In the genomic region with DNA sequence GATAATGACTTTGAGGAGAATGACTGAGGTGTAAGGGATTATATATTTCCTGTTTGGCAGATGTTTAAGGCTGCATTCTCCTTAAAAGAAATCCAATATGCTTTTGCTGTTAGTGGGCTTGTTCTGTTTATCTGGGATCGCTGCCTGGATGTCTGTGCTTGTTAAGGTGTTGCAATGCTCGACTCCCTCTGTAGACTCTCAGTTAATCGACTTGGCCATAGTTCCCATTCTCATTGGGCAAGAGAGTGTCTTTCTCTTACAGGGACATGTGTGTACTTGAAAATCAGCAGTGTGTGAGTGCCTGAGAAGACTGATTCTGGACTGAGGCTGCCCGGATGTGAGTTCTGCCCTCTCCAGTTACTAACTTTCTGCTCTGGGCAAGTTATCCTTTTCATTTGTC, we compare ENCODE assay signal across 16 mouse cellular contexts. TPM values are rescaled to one million over a fixed set of nuclear protein-coding genes. Genes with fewer than 3 reads are reported as not detected.
DNase-seq lines count a peak whose midpoint lies in the region; ATAC-seq and TF ChIP-seq lines count a peak whose summit lies in the region.
"Had no signal": no experiment of that assay in that cellular context is flagged by ENCODE, and none has a peak within 500 bp of the region (broad histone marks: within the 10 kb centered on the region; RNA-seq: fewer than 3 reads in every experiment).

No protein-coding gene starts in this region.

- no peak overlapping the region for H3K9ac ChIP-seq in ES-Bruce4 (ENCODE audit: low read depth, poor library complexity, severe bottlenecking)
- H3K9ac ChIP-seq in intestine, embryonic 15.5 days = no peak overlapping the region
- no peak overlapping the region for H3K9ac ChIP-seq in heart, adult 2 months (ENCODE audit: low read depth, low read length)
- H3K9ac ChIP-seq: forebrain, embryonic 15.5 days; heart, embryonic 15.5 days; hindbrain, embryonic 13.5 days had no signal

- H3K79me2 ChIP-seq in heart, adult 2 months (replicated peaks; ENCODE audit: control insufficient read depth, insufficient read depth, low read length) = peaks cover 10% of the 10 kb centered on the region

- TF ChIP-seq CTCF in gastrocnemius, adult 2 months (IDR thresholded peaks at IDR 0.05) = no peak
- no peak for TF ChIP-seq CTCF in ES-Bruce4 (IDR thresholded peaks at IDR 0.05; ENCODE audit: low read depth, low read length)
- no peak for TF ChIP-seq CTCF in heart, adult 2 months (IDR thresholded peaks at IDR 0.05)

- H3K9me3 ChIP-seq in ES-Bruce4 (replicated peaks; ENCODE audit: control insufficient read depth, insufficient read depth, low read length, poor library complexity, severe bottlenecking) = no peaks in the 10 kb centered on the region
- H3K9me3 ChIP-seq in intestine, embryonic 15.5 days = no peaks in the 10 kb centered on the region
- H3K9me3 ChIP-seq: forebrain, embryonic 15.5 days; heart, embryonic 15.5 days; hindbrain, embryonic 13.5 days had no signal

- no peak for TF ChIP-seq POLR2A in ES-Bruce4 (IDR thresholded peaks at IDR 0.05; ENCODE audit: insufficient read depth, low read length)
- no peak for TF ChIP-seq POLR2A in heart, adult 2 months (IDR thresholded peaks at IDR 0.05; ENCODE audit: insufficient read depth, low read depth, low read length)

- DNase-seq in gastrocnemius, adult 2 months = no peak
- DNase-seq in gastrocnemius, postnatal 14 days = no peak
- peak; percentile 100 for DNase-seq in gonadal fat pad, adult 2 months (ENCODE audit: low read depth)
- peak; percentile 65 for DNase-seq in lung, postnatal 10 days
- no peak for DNase-seq in heart, adult 2 months
- DNase-seq: cerebellum, postnatal 10 days; gastrocnemius, postnatal 25 days; kidney, postnatal 14 days; right cerebral cortex, adult 18-20 months had no signal

- no peaks in the 10 kb centered on the region for H3K27me3 ChIP-seq in ES-Bruce4 (ENCODE audit: control insufficient read depth, insufficient read depth, low read length, poor library complexity, severe bottlenecking)
- H3K27me3 ChIP-seq in intestine, embryonic 15.5 days (replicated peaks) = no peaks in the 10 kb centered on the region
- no peaks in the 10 kb centered on the region for H3K27me3 ChIP-seq in heart, adult 2 months (ENCODE audit: control insufficient read depth, insufficient read depth, low read length)
- H3K27me3 ChIP-seq: forebrain, embryonic 15.5 days; heart, embryonic 15.5 days; hindbrain, embryonic 13.5 days had no signal

- peak overlapping the region; percentile 46; the same call in 1 of the 2 replicates for H3K27ac ChIP-seq in gastrocnemius, adult 2 months
- H3K27ac ChIP-seq in ES-Bruce4 (ENCODE audit: insufficient read depth, low read length) = 0 out of 2 replicates have a peak overlapping the region, but pooled peaks have one; percentile 44
- H3K27ac ChIP-seq in intestine, embryonic 15.5 days = no peak overlapping the region
- H3K27ac ChIP-seq in heart, adult 2 months = no peak overlapping the region
- H3K27ac ChIP-seq: forebrain, embryonic 15.5 days; heart, embryonic 15.5 days; hindbrain, embryonic 13.5 days had no signal

- peaks cover 14% of the 10 kb centered on the region for H3K36me3 ChIP-seq in ES-Bruce4 (ENCODE audit: control insufficient read depth, insufficient read depth, low read length, poor library complexity, severe bottlenecking)
- H3K36me3 ChIP-seq in intestine, embryonic 15.5 days = no peaks in the 10 kb centered on the region
- H3K36me3 ChIP-seq in heart, adult 2 months (ENCODE audit: control insufficient read depth, insufficient read depth, low read length) = peaks cover 3% of the 10 kb centered on the region
- H3K36me3 ChIP-seq: heart, embryonic 15.5 days had no signal

- intact Hi-C loops in gastrocnemius, adult 2 months (cut with DNase I) = no loop called here
- intact Hi-C loops in gastrocnemius, postnatal 14 days (cut with DNase I; ENCODE audit: low total_unique reads) = no loop called here
- intact Hi-C loops in heart, adult 2 months (cut with DNase I) = no loop called here

- H3K4me3 ChIP-seq in gastrocnemius, adult 2 months = no peak overlapping the region
- no peak overlapping the region for H3K4me3 ChIP-seq in ES-Bruce4 (ENCODE audit: low read depth, low read length)
- no peak overlapping the region for H3K4me3 ChIP-seq in intestine, embryonic 15.5 days (replicated peaks)
- H3K4me3 ChIP-seq in heart, adult 2 months = no peak overlapping the region
- H3K4me3 ChIP-seq: forebrain, embryonic 15.5 days; heart, embryonic 15.5 days; hindbrain, embryonic 13.5 days had no signal

- H3K4me1 ChIP-seq in ES-Bruce4 (ENCODE audit: control insufficient read depth, insufficient read depth, low read length) = no peaks in the 10 kb centered on the region
- no peaks in the 10 kb centered on the region for H3K4me1 ChIP-seq in intestine, embryonic 15.5 days (replicated peaks)
- H3K4me1 ChIP-seq in heart, adult 2 months (ENCODE audit: control insufficient read depth, insufficient read depth, low read length) = no peaks in the 10 kb centered on the region; the same call in none of the 2 replicates

- no peak for TF ChIP-seq EP300 in ES-Bruce4 (IDR thresholded peaks at IDR 0.05; ENCODE audit: insufficient read depth, low read depth, low read length)
- no peak for TF ChIP-seq EP300 in heart, adult 2 months (IDR thresholded peaks at IDR 0.05; ENCODE audit: insufficient read depth, low read depth, low read length)

- no peak for ATAC-seq in intestine, embryonic 15.5 days
- ATAC-seq in activated CD4-positive, CD25-positive, alpha-beta regulatory T cell, adult 4 months = no peak
- ATAC-seq: forebrain, embryonic 15.5 days; intestine, postnatal 0 days had no signal

- 86% methylated on average over 4 of the region's 4 CpGs for WGBS in intestine, embryonic 15.5 days
- WGBS in heart, adult 2 months = 37% methylated on average over 4 of the region's 4 CpGs

- no peak overlapping the region for H3K4me2 ChIP-seq in intestine, embryonic 15.5 days (replicated peaks)
- H3K4me2 ChIP-seq: forebrain, embryonic 15.5 days; heart, embryonic 15.5 days; hindbrain, embryonic 13.5 days had no signal

RNA-seq across cellular contexts. Expression of a gene that starts 7.5 kb away (rescaled TPM):
- total RNA-seq in gastrocnemius, adult 2 months (2021) = 10 to 100 TPM; 11.1 to 16.8 TPM
- total RNA-seq in gastrocnemius, postnatal 14 days (2021) = 10 to 100 TPM; 16.8 to 17.7 TPM
- 69.3 and 70.5 TPM in 2 replicates for polyA plus RNA-seq in ES-Bruce4 (2011; ENCODE audit: insufficient read depth, insufficient read length, low read depth, missing spikeins)
- polyA plus RNA-seq in gonadal fat pad, adult 2 months (2012; rRNA removed) = 32.7 and 35.9 TPM in 2 replicates
- 67.5 and 68.5 TPM in 2 replicates for polyA plus RNA-seq in intestine, embryonic 15.5 days (2015; fragmentation: Nextera tagmentation; extraction: Ambion mirVana)
- polyA plus RNA-seq in activated CD4-positive, CD25-positive, alpha-beta regulatory T cell, adult 4 months (2017; shearing (Covaris generic)) = 10 to 100 TPM; 80.6 to 89.1 TPM
- total RNA-seq in heart, adult 2 months (2021) = 10 to 100 TPM; 20.4 to 21.4 TPM
- polyA plus RNA-seq in heart, adult 2 months (2012; rRNA removed) = 9.2 and 17.2 TPM in 2 replicates

RNA-seq across cellular contexts. Expression of a gene that starts 18.0 kb away (rescaled TPM):
- 100 to 1,000 TPM; 130 to 160 TPM for total RNA-seq in gastrocnemius, adult 2 months (2021)
- total RNA-seq in gastrocnemius, postnatal 14 days (2021) = 10 to 100 TPM; 86.4 to 95.0 TPM
- polyA plus RNA-seq in ES-Bruce4 (2011; ENCODE audit: insufficient read depth, insufficient read length, low read depth, missing spikeins) = 27.5 and 30.2 TPM in 2 replicates
- polyA plus RNA-seq in gonadal fat pad, adult 2 months (2012; rRNA removed) = 45.1 and 46.0 TPM in 2 replicates
- 76.9 and 78.6 TPM in 2 replicates for polyA plus RNA-seq in intestine, embryonic 15.5 days (2015; fragmentation: Nextera tagmentation; extraction: Ambion mirVana)
- 10 to 100 TPM; 11.7 TPM for polyA plus RNA-seq in activated CD4-positive, CD25-positive, alpha-beta regulatory T cell, adult 4 months (2017; shearing (Covaris generic))
- total RNA-seq in heart, adult 2 months (2021) = 100 to 1,000 TPM in 1 of 2 experiments, 10 to 100 TPM in 1; 96.6 to 105 TPM
- polyA plus RNA-seq in heart, adult 2 months (2012; rRNA removed) = 51.2 and 64.1 TPM in 2 replicates

RNA-seq across cellular contexts. Expression of a gene that starts 39.1 kb away (rescaled TPM):
- total RNA-seq in gastrocnemius, adult 2 months (2021) = 100 to 1,000 TPM; 148 to 150 TPM
- 100 to 1,000 TPM; 126 to 131 TPM for total RNA-seq in gastrocnemius, postnatal 14 days (2021)
- 104 and 116 TPM in 2 replicates for polyA plus RNA-seq in ES-Bruce4 (2011; ENCODE audit: insufficient read depth, insufficient read length, low read depth, missing spikeins)
- 119 and 123 TPM in 2 replicates for polyA plus RNA-seq in gonadal fat pad, adult 2 months (2012; rRNA removed)
- polyA plus RNA-seq in intestine, embryonic 15.5 days (2015; fragmentation: Nextera tagmentation; extraction: Ambion mirVana) = 233 and 239 TPM in 2 replicates
- polyA plus RNA-seq in activated CD4-positive, CD25-positive, alpha-beta regulatory T cell, adult 4 months (2017; shearing (Covaris generic)) = 100 to 1,000 TPM; 130 to 146 TPM
- total RNA-seq in heart, adult 2 months (2021) = 100 to 1,000 TPM; 169 to 189 TPM
- polyA plus RNA-seq in heart, adult 2 months (2012; rRNA removed) = 189 and 270 TPM in 2 replicates

RNA-seq across cellular contexts. Expression of a gene that starts 39.2 kb away (rescaled TPM):
- 10 to 100 TPM; 16.2 to 20.5 TPM for total RNA-seq in gastrocnemius, adult 2 months (2021)
- 10 to 100 TPM; 17.6 to 19.4 TPM for total RNA-seq in gastrocnemius, postnatal 14 days (2021)
- 61.8 and 65.5 TPM in 2 replicates for polyA plus RNA-seq in ES-Bruce4 (2011; ENCODE audit: insufficient read depth, insufficient read length, low read depth, missing spikeins)
- 9.0 and 10.0 TPM in 2 replicates for polyA plus RNA-seq in gonadal fat pad, adult 2 months (2012; rRNA removed)
- 86.1 and 93.9 TPM in 2 replicates for polyA plus RNA-seq in intestine, embryonic 15.5 days (2015; fragmentation: Nextera tagmentation; extraction: Ambion mirVana)
- polyA plus RNA-seq in activated CD4-positive, CD25-positive, alpha-beta regulatory T cell, adult 4 months (2017; shearing (Covaris generic)) = 10 to 100 TPM; 64.0 to 66.2 TPM
- 10 to 100 TPM; 16.5 to 17.1 TPM for total RNA-seq in heart, adult 2 months (2021)
- polyA plus RNA-seq in heart, adult 2 months (2012; rRNA removed) = 5.9 and 10.0 TPM in 2 replicates

RNA-seq across cellular contexts. Expression of a gene that starts 54.3 kb away (rescaled TPM):
- total RNA-seq in gastrocnemius, adult 2 months (2021) = 1 to 10 TPM; 2.0 to 3.2 TPM
- total RNA-seq in gastrocnemius, postnatal 14 days (2021) = 1 to 10 TPM; 2.9 to 3.7 TPM
- 10.3 and 11.1 TPM in 2 replicates for polyA plus RNA-seq in ES-Bruce4 (2011; ENCODE audit: insufficient read depth, insufficient read length, low read depth, missing spikeins)
- 19.9 and 21.4 TPM in 2 replicates for polyA plus RNA-seq in gonadal fat pad, adult 2 months (2012; rRNA removed)
- 21.7 and 25.2 TPM in 2 replicates for polyA plus RNA-seq in intestine, embryonic 15.5 days (2015; fragmentation: Nextera tagmentation; extraction: Ambion mirVana)
- polyA plus RNA-seq in activated CD4-positive, CD25-positive, alpha-beta regulatory T cell, adult 4 months (2017; shearing (Covaris generic)) = 1 to 10 TPM; 2.7 to 6.6 TPM
- total RNA-seq in heart, adult 2 months (2021) = 1 to 10 TPM; 6.2 to 6.8 TPM
- polyA plus RNA-seq in heart, adult 2 months (2012; rRNA removed) = 8.9 and 11.8 TPM in 2 replicates

Comparison
In these comparisons a context has a peak if more than half of its experiments do, and no peak if none do; other contexts are left out.
1. DNase-seq: peak in gonadal fat pad, adult 2 months (single experiment) and lung, postnatal 10 days (single experiment); none in gastrocnemius, adult 2 months (single experiment), gastrocnemius, postnatal 14 days (single experiment) and heart, adult 2 months (0 of 2).
2. H3K27ac ChIP-seq: peak in gastrocnemius, adult 2 months (single experiment) and ES-Bruce4 (single experiment); none in intestine, embryonic 15.5 days (single experiment) and heart, adult 2 months (single experiment).